Mouse (Mus musculus): ENCODE data around the gene Elovl6.

DNA sequence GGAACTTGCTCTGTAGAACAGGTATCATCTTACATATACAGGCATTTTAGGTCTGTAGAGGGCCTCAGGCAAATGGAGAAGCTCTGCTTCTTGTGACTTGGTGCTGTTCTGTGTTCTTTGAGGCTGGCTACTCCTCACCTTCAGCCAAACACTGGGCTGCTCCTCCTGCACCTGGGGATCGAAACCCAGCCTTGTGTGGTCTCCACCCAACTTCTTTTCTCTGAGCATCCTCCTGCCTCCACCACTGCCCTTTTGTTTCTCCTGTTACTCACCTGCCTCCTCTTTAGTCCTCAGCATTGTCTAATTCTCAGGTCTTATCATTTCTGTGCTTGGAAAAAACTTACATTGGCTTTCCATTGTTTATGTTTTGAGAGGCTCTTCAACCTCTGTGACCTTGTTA is 12.1 kb downstream of the Elovl6 start:
- TF ChIP-seq ZC3H11A (IDR thresholded peaks at IDR 0.05; ENCODE audit: low read depth, low read length) (no peak), CTCF (IDR thresholded peaks at IDR 0.05 in 2 of 3, conservative IDR thresholded peaks at IDR 0.05 in 1 of 3; ENCODE audit: control insufficient read depth in 1 of 3, insufficient read depth in 1 of 3, low read depth in 2 of 3, low read length in 3 of 3, poor library complexity in 1 of 3, severe bottlenecking in 1 of 3) (no peak), E2F4 (IDR thresholded peaks at IDR 0.05; ENCODE audit: borderline replicate concordance, low read depth, low read length) (no peak), ZMIZ1 (IDR thresholded peaks at IDR 0.05; ENCODE audit: low read depth, low read length) (no peak), ZNF384 (IDR thresholded peaks at IDR 0.05; ENCODE audit: low read depth, low read length) (no peak), TAL1 (IDR thresholded peaks at IDR 0.05; ENCODE audit: low read length) (no peak), GATA1 (IDR thresholded peaks at IDR 0.05; ENCODE audit: low read depth, low read length) (no peak), CHD2 (IDR thresholded peaks at IDR 0.05; ENCODE audit: low read length) (no peak), POLR2AphosphoS2 (IDR thresholded peaks at IDR 0.05; ENCODE audit: low read length) (no peak), POLR2A (IDR thresholded peaks at IDR 0.05; ENCODE audit: control insufficient read depth in 1 of 2, insufficient read depth in 1 of 2, low read depth in 1 of 2, low read length in 2 of 2, poor library complexity in 1 of 2) (no peak), POLR2AphosphoS5 (IDR thresholded peaks at IDR 0.05; ENCODE audit: borderline replicate concordance, low read depth, low read length) (no peak), USF1 (IDR thresholded peaks at IDR 0.05; ENCODE audit: low read depth, low read length) (no peak), UBTF (IDR thresholded peaks at IDR 0.05; ENCODE audit: borderline replicate concordance, insufficient read depth, low read depth, low read length) (no peak)

Measured in MEL (cell line).